Mouse (Mus musculus): ENCODE measurements around the gene Pin1. TPM values are rescaled to one million over a fixed set of nuclear protein-coding genes. Genes with fewer than 3 reads are reported as not detected.

Gene Pin1
- polyA plus RNA-seq, 1 experiment from 2014 or later, result 27.1 TPM

- CTCF ChIA-PET, result interaction anchor here (1.2 kb wide), 1 partner anchor 28 kb away, joined by 4 read pairs; no protein-coding TSS in a partner anchor
- DNase-seq (ENCODE audit: low read depth, low spot score), result no peak
- no peaks in the 10 kb centered on the region for H3K27me3 ChIP-seq
- no peak for TF ChIP-seq CTCF (IDR thresholded peaks at IDR 0.05)
- POLR2A ChIA-PET, result no interaction called here
- no peak for ATAC-seq
- in situ Hi-C loops (cut with MboI; ENCODE audit: low pct_unique_long_range_greater_than_20kb), result no loop called here
Observed at GRCm38 (mm10) chr9:20703832-20704380, 52.0 kb downstream of the Pin1 start.

- ChIA-PET CTCF (no interaction called here), POLR2A (no interaction called here)
- TF ChIP-seq CTCF (IDR thresholded peaks at IDR 0.05), result no peak
- no peak for DNase-seq (ENCODE audit: low read depth, low spot score)
- no peak for ATAC-seq
- in situ Hi-C loops (cut with MboI; ENCODE audit: low pct_unique_long_range_greater_than_20kb), result no loop called here
- no peaks in the 10 kb centered on the region for H3K27me3 ChIP-seq
Observed at GRCm38 (mm10) chr9:20705420-20705819, 53.5 kb downstream of the Pin1 start.

GRCm38 (mm10) chr9:20705981-20706380, 54.1 kb downstream of the Pin1 start:
- in situ Hi-C loops (cut with MboI; ENCODE audit: low pct_unique_long_range_greater_than_20kb), result no loop called here
- DNase-seq (ENCODE audit: low read depth, low spot score), result no peak
- H3K27me3 ChIP-seq, result no peaks in the 10 kb centered on the region
- POLR2A ChIA-PET, result no interaction called here
- ATAC-seq, result no peak
- no peak for TF ChIP-seq CTCF (IDR thresholded peaks at IDR 0.05)
- CTCF ChIA-PET, result no interaction called here

DNA sequence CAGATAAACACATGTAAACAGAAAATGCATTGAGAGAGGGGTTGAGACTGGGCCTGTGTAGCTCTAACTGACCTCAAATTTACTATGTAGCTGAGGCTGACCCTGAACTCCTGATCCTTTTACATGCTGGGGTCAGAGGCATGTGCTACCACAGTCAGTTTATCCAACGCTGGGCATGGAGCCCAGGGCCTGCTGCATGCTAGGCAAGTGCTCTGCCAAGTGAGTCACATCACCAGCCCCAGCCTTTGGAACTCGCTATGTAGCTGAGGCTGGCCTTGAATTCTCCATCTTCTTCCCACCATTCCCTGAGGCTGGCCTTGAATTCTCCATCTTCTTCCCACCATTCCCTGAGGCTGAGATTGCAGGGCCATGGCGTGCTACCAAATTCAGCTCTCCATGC, 58.6 kb downstream of the Pin1 start:
- in situ Hi-C loops (cut with MboI; ENCODE audit: low pct_unique_long_range_greater_than_20kb), result no loop called here
- no peaks in the 10 kb centered on the region for H3K27me3 ChIP-seq
- no peak for DNase-seq (ENCODE audit: low read depth, low spot score)
- ChIA-PET POLR2A (no interaction called here), CTCF (no interaction called here)
- TF ChIP-seq CTCF (IDR thresholded peaks at IDR 0.05), result no peak
- ATAC-seq, result no peak

DNA sequence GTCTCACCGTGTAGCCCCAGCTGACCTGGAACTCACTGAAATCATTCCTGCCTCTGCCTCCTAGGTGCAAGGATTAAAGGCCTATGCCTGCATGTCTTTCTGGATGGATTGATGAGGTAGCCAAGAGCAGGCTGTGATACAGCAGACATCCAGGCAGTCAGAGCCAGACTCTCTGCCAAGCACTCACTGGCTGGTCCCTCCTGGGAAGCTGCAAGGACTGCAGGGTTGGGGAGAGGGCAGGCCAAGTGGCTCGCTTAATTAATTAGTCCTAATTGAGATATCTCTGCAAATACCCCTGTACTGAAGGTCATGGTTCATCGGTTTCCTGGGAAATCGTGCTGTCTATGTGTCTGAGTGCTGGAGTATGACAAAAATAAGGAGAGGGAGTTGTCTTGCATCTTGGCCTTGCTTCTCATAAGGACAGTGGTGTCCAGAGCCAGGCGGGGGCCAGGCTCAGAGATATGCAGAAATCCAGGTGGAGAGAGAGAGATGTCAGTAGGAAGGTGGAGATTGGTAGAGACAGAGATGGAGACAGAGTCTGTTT, 61.1 kb downstream of the Pin1 start:
- TF ChIP-seq CTCF (IDR thresholded peaks at IDR 0.05), result no peak
- ATAC-seq, result no peak
- in situ Hi-C loops (cut with MboI; ENCODE audit: low pct_unique_long_range_greater_than_20kb), result no loop called here
- POLR2A ChIA-PET, result no interaction called here
- H3K27me3 ChIP-seq, result no peaks in the 10 kb centered on the region
- CTCF ChIA-PET, result interaction anchor here (1.3 kb wide), 1 partner anchor 11 kb away, joined by 3 read pairs; no protein-coding TSS in a partner anchor
- DNase-seq (ENCODE audit: low read depth, low spot score), result no peak

- no peak for TF ChIP-seq CTCF (IDR thresholded peaks at IDR 0.05)
- no peaks in the 10 kb centered on the region for H3K27me3 ChIP-seq
- no peak for DNase-seq (ENCODE audit: low read depth, low spot score)
- ATAC-seq, result no peak
- in situ Hi-C loops (cut with MboI; ENCODE audit: low pct_unique_long_range_greater_than_20kb), result no loop called here
- POLR2A ChIA-PET, result no interaction called here
- CTCF ChIA-PET, result no interaction called here
Observed at GRCm38 (mm10) chr9:20713478-20713987, 61.6 kb downstream of the Pin1 start.

DNA sequence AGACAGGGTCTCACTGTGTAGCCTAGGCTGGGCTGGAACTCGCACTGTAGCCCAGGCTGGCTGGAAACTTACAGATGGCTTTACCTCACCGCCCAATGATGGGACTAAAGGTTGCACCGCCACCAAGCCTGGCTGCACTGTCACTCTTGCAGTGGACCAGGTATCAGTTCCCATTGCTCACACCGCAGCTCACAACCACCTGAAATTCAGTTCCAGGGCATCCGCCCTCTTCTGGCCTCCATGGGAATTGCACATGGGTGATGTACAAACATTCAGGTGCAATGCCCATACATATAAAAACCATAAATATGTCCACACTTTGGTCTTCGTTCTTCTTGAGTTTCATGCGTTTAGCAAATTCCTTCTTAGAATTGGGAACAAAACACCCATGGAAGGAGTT, 63.4 kb downstream of the Pin1 start:
- peak; percentile 35 for TF ChIP-seq CTCF (IDR thresholded peaks at IDR 0.05)
- DNase-seq (ENCODE audit: low read depth, low spot score) (no peak), ATAC-seq (no peak)
- POLR2A ChIA-PET, result no interaction called here
- in situ Hi-C loops (cut with MboI; ENCODE audit: low pct_unique_long_range_greater_than_20kb), result no loop called here
- H3K27me3 ChIP-seq, result no peaks in the 10 kb centered on the region
- CTCF ChIA-PET, result no interaction called here

Other genes with a start within 250 kb of the Pin1 start
- gene Zfp26, start 191.9 kb upstream of the Pin1 start, polyA plus RNA-seq (2021), result 15.6 TPM
- gene Zfp426, start 159.3 kb upstream of the Pin1 start, polyA plus RNA-seq (2021), result 24.4 TPM
- gene Zfp266, start 130.7 kb upstream of the Pin1 start, polyA plus RNA-seq (2021), result 51.8 TPM
- gene Zfp846, start 70.8 kb upstream of the Pin1 start, polyA plus RNA-seq (2021), result 8.8 TPM
- 439 TPM for gene Ubl5, start 9.2 kb upstream of the Pin1 start, polyA plus RNA-seq (2021)
- gene Fbxl12, start 7.3 kb upstream of the Pin1 start, polyA plus RNA-seq (2021), result 19.2 TPM
- gene Olfm2, start 94.3 kb downstream of the Pin1 start, polyA plus RNA-seq (2021), result 0.32 TPM
- gene Col5a3, start 163.0 kb downstream of the Pin1 start, polyA plus RNA-seq (2021), result 0.08 TPM
- gene Rdh8, start 166.4 kb downstream of the Pin1 start, polyA plus RNA-seq (2021), result not detected
- 0.09 TPM for gene A230050P20Rik, start 216.5 kb downstream of the Pin1 start, polyA plus RNA-seq (2021)
- gene Angptl6, start 227.6 kb downstream of the Pin1 start, polyA plus RNA-seq (2021), result 1.8 TPM
- 42.2 TPM for gene Ppan, start 236.1 kb downstream of the Pin1 start, polyA plus RNA-seq (2021)
- gene Eif3g, start 246.5 kb downstream of the Pin1 start, polyA plus RNA-seq (2021), result 172 TPM